Comparison of ENCODE assay signal across 10 mouse cellular contexts in the genomic region with DNA sequence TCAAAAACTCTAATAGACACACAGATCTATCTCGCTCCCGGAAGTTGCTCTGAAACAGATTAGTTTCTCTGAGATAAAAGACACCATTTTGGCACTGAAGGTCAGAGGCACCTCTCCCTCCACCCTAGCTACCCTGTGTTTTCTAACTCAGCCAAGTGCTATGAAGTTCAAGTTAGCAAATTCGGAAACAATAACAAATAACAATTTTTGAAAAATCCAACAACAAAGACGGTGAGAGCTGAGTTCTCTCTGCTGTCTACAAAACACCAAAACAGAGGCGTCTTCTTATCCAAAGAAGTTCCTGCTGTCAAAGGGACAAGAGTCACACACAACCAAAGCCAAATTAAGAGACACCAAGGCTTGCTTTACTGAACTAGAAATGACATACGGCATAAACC.
DNase-seq lines count a peak whose midpoint lies in the region; ATAC-seq lines count a peak whose summit lies in the region.
"Had no signal": no experiment of that assay in that cellular context is flagged by ENCODE, and none has a peak within 500 bp of the region (broad histone marks: within the 10 kb centered on the region; RNA-seq: fewer than 3 reads in every experiment).

No protein-coding gene starts in this region.

- peak overlapping the region; percentile 55; the same call in 1 of the 2 replicates for H3K9ac ChIP-seq in heart, embryonic 11.5 days (ENCODE audit: low read depth, low read length)
- no peak overlapping the region for H3K9ac ChIP-seq in liver, embryonic 11.5 days (ENCODE audit: low read depth, low read length)
- peak overlapping the region; percentile 5; the same call in 1 of the 2 replicates for H3K9ac ChIP-seq in stomach, embryonic 16.5 days (ENCODE audit: low read length)
- H3K9ac ChIP-seq in kidney, embryonic 14.5 days (ENCODE audit: low read depth, low read length), result no peak overlapping the region

- peaks cover 45% of the 10 kb centered on the region for H3K4me1 ChIP-seq in heart, embryonic 11.5 days (ENCODE audit: control insufficient read depth, insufficient read depth, low read length)
- peaks cover 23% of the 10 kb centered on the region for H3K4me1 ChIP-seq in liver, embryonic 11.5 days (replicated peaks; ENCODE audit: control insufficient read depth, insufficient read depth, low read length)
- peaks cover 26% of the 10 kb centered on the region for H3K4me1 ChIP-seq in stomach, embryonic 16.5 days (ENCODE audit: control insufficient read depth, insufficient read depth, low read length)
- H3K4me1 ChIP-seq in kidney, embryonic 14.5 days (ENCODE audit: control insufficient read depth, insufficient read depth, low read length), result no peaks in the 10 kb centered on the region

- WGBS in heart, embryonic 11.5 days (ENCODE audit: insufficient replicate concordance), result 38% methylated on average over 6 of the region's 6 CpGs
- 55% methylated on average over 6 of the region's 6 CpGs for WGBS in liver, embryonic 11.5 days
- WGBS in stomach, embryonic 16.5 days, result 52% methylated on average over 6 of the region's 6 CpGs
- 85% methylated on average over 6 of the region's 6 CpGs for WGBS in kidney, embryonic 14.5 days

- intact Hi-C loops in heart, postnatal 10 days (cut with DNase I), result no loop called here

- no peaks in the 10 kb centered on the region for H3K27me3 ChIP-seq in heart, embryonic 11.5 days (ENCODE audit: control insufficient read depth, insufficient read depth, low read length)
- H3K27me3 ChIP-seq in liver, embryonic 11.5 days (replicated peaks; ENCODE audit: control insufficient read depth, insufficient read depth, low read length), result no peaks in the 10 kb centered on the region
- no peaks in the 10 kb centered on the region for H3K27me3 ChIP-seq in stomach, embryonic 16.5 days (ENCODE audit: control insufficient read depth, insufficient read depth, low read length)
- no peaks in the 10 kb centered on the region for H3K27me3 ChIP-seq in kidney, embryonic 14.5 days (ENCODE audit: control insufficient read depth, insufficient read depth, low read length)

- no peak for ATAC-seq in heart, embryonic 11.5 days (replicated peaks; ENCODE audit: insufficient number of reproducible peaks, low FRiP score, low TSS enrichment)
- no peak for ATAC-seq in liver, embryonic 11.5 days (replicated peaks; ENCODE audit: low FRiP score)
- no peak for ATAC-seq in stomach, embryonic 16.5 days (ENCODE audit: insufficient read depth, low FRiP score)
- no peak for ATAC-seq in kidney, embryonic 14.5 days (ENCODE audit: low FRiP score, low TSS enrichment)

- no peaks in the 10 kb centered on the region for H3K9me3 ChIP-seq in heart, embryonic 11.5 days (replicated peaks; ENCODE audit: control insufficient read depth, low read length)
- no peaks in the 10 kb centered on the region for H3K9me3 ChIP-seq in liver, embryonic 11.5 days (ENCODE audit: control insufficient read depth, low read length)
- H3K9me3 ChIP-seq in stomach, embryonic 16.5 days (replicated peaks; ENCODE audit: control insufficient read depth, low read length), result no peaks in the 10 kb centered on the region
- no peaks in the 10 kb centered on the region for H3K9me3 ChIP-seq in kidney, embryonic 14.5 days (ENCODE audit: control insufficient read depth, low read length)

- DNase-seq in heart, postnatal 10 days, result no peak
- DNase-seq in lung, postnatal 36 days, result peak; percentile 22
- DNase-seq in lung, postnatal 25 days (ENCODE audit: low spot score), result no peak
- DNase-seq in liver, embryonic 11.5 days (ENCODE audit: low spot score), result no peak
- no peak for DNase-seq in right cerebral cortex, adult 2 months (ENCODE audit: low spot score in 2 of 2)
- DNase-seq: cerebellum, adult 9-11 months; thymus, postnatal 25 days had no signal

- H3K27ac ChIP-seq in heart, embryonic 11.5 days (ENCODE audit: low read depth, low read length), result peak overlapping the region; percentile 70
- H3K27ac ChIP-seq in liver, embryonic 11.5 days (ENCODE audit: low read depth, low read length), result peak overlapping the region; percentile 61; the same call in 1 of the 2 replicates
- peak overlapping the region; percentile 90 for H3K27ac ChIP-seq in stomach, embryonic 16.5 days (ENCODE audit: low read length)
- no peak overlapping the region for H3K27ac ChIP-seq in kidney, embryonic 14.5 days (ENCODE audit: low read depth, low read length)

- no peaks in the 10 kb centered on the region for H3K36me3 ChIP-seq in heart, embryonic 11.5 days (ENCODE audit: control insufficient read depth, insufficient read depth, low read length)
- H3K36me3 ChIP-seq in liver, embryonic 11.5 days (ENCODE audit: control insufficient read depth, insufficient read depth, low read length), result no peaks in the 10 kb centered on the region
- no peaks in the 10 kb centered on the region for H3K36me3 ChIP-seq in stomach, embryonic 16.5 days (ENCODE audit: control insufficient read depth, insufficient read depth, low read length)
- H3K36me3 ChIP-seq in kidney, embryonic 14.5 days (ENCODE audit: control insufficient read depth, insufficient read depth, low read length), result no peaks in the 10 kb centered on the region

- H3K4me3 ChIP-seq in heart, embryonic 11.5 days (ENCODE audit: low read depth, low read length), result no peak overlapping the region
- no peak overlapping the region for H3K4me3 ChIP-seq in liver, embryonic 11.5 days (ENCODE audit: low read depth, low read length)
- H3K4me3 ChIP-seq in stomach, embryonic 16.5 days (replicated peaks; ENCODE audit: low read length), result peak overlapping the region; percentile 10
- no peak overlapping the region for H3K4me3 ChIP-seq in kidney, embryonic 14.5 days (ENCODE audit: low read length)

- H3K4me2 ChIP-seq in heart, embryonic 11.5 days, result peak overlapping the region; percentile 49
- peak overlapping the region; percentile 44 for H3K4me2 ChIP-seq in liver, embryonic 11.5 days
- H3K4me2 ChIP-seq in stomach, embryonic 16.5 days (ENCODE audit: low read depth, low read length), result peak overlapping the region; percentile 33
- H3K4me2 ChIP-seq in kidney, embryonic 14.5 days (replicated peaks; ENCODE audit: low read depth, low read length), result no peak overlapping the region

Comparison
In these comparisons a context has a peak if more than half of its experiments do, and no peak if none do; other contexts are left out.
1. H3K9ac ChIP-seq: peak in heart, embryonic 11.5 days (single experiment) and stomach, embryonic 16.5 days (single experiment); none in liver, embryonic 11.5 days (single experiment) and kidney, embryonic 14.5 days (single experiment).